Mouse (Mus musculus) embryo, embryonic 10.5 days (tissue): ENCODE measurements around the gene Eomes.

Experiments
- DNase-seq: peaks from one replicate; pipeline ENCODE4 v3.0.0-alpha.2; 2015; ENCODE audit warnings: low spot score

Gene Eomes

DNA sequence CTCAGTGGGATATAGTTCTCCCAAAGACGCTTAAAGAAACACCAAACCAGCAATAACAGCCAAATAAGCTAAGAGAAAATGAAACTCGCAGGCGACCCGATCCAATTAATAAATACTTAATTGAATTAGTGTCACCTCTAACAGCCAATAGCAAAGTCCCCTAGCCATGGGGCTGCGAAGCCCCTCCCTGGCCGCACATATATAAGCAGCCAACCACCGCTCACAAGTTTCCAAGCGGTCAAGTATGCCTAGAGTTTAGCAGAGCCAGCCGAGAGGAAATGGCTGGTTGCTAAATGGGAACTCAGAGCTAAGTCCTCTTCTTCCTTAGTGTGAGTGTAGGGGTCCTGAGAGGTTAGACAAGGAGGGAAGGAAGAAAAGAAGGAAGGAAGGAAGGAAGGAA lies at the start of gene Eomes:
Gene Eomes (plus strand): TSS at position 252 of the 400 bp plus-strand sequence.
- peak; percentile 59 for DNase-seq

- DNase-seq: no peak
These were observed 33.2 kb upstream of the Eomes start for GRCm38 (mm10) chr9:118444809-118445208.

DNA sequence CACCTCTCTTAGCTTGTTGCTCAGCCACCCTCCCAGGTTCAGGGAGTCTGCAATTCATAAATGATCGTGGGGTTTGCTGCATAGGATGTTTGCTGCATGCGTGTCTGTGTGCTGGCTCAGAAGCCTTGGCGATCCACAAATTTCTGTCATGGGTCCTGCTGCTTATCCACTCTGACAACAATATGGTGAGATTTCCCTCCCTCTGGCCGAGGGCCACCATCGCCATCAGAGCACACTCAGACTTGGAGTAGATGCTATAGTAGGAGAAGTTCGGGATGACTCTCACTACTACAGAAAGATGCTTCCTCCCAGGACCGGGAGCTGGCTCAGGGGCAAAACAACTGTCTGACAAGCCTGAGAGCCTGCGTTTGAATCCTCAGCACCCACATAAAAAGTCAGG lies 28.7 kb upstream of the Eomes start:
- no peak for DNase-seq

DNA sequence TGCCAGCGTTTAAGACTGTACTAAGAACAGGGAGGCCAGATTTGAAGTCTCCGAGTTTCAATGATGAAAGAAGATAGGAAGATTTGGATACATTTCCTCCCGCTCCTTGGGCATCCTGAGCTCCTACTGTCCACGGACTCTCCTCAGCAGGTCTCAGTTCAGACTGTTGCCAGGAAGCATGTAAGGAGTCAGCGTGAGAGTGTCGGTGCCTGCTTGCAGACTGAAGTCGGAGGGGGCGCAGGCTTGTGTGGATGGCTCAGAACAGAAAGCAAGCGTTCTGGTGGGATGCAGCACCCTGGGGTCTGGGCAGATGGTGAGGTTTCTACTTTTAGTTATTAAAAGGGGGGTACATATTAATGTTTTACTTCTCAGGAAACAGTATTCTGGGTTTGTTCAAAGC lies 24.6 kb upstream of the Eomes start:
- DNase-seq: no peak

DNA sequence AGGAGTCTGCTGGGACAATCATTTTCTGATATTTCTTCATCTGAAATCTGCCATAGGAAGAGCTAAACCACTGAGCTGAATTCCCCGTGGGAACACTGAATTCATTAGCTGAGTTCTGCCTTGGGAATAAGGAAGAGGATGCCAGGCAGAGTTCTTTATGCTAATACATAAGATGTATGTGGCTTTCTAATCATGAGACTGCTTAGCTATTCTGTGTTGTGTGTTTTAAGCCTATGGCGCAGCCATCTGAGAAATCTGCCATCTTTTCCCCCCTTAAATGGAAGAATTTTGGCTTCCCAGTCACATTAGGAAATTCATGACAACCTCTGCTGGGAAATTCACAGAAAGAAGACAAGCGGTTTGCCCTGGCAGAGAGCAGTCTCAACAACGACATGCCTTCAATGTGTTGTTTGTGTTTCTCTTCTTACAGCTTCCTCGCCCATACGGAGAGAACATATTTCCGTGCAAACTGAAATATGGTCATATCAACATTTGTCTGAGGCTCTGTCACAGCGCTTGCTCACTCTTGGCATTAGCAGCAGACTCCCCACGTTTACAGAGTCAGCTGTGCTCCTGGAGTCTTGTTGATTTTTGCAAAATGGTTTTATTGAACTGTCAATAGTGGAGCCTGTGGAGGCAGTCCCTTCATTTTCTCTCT lies 22.7 kb upstream of the Eomes start:
- DNase-seq: no peak

GRCm38 (mm10) chr9:118456405-118456804 lies 21.6 kb upstream of the Eomes start:
- no peak for DNase-seq

- no peak for DNase-seq
These were observed 20.0 kb upstream of the Eomes start for GRCm38 (mm10) chr9:118458039-118458438.

GRCm38 (mm10) chr9:118464031-118464430 lies 14.0 kb upstream of the Eomes start:
- no peak for DNase-seq

DNA sequence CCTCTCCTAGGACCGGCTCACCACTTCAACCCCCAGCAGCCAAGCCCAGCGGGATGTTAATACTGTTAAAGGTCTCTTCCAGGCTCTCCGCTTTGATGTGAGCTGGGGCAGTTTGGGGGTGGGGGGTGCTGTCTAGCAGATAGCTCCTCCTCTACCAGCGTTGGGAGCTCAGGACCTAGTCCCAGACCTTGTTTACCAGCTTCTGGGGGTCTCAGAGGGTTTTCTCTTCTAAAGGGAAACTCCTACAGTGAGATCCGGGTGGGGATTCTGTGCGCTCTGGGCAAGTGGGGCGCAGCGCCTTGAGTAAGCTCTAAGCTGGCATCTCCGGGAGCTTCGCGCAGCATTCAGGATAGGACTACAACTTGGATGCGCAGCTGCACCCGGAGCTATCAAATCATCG lies 9.7 kb upstream of the Eomes start:
- DNase-seq: no peak

GRCm38 (mm10) chr9:118469272-118469671 lies 8.7 kb upstream of the Eomes start:
- DNase-seq: no peak

DNA sequence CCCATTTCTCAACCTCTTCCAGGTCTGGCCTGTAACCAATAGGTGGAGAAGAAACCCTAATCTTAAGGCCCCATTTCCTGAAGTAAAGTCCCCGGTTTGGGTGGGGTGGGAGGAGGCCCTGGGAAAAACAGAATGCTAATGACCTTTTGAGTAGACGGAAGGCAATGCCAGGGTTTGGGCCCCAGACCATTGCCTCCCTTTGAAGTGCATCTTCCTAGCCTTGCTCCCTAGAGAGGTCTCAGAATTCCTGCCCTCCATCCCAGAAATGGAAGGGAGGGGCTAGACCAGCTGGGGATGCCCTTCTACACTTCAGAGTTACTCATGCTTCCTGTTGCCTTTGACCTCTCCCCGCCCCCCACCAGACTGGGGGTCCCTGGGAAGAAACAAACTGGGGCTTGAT lies 6.7 kb upstream of the Eomes start:
- no peak for DNase-seq

DNA sequence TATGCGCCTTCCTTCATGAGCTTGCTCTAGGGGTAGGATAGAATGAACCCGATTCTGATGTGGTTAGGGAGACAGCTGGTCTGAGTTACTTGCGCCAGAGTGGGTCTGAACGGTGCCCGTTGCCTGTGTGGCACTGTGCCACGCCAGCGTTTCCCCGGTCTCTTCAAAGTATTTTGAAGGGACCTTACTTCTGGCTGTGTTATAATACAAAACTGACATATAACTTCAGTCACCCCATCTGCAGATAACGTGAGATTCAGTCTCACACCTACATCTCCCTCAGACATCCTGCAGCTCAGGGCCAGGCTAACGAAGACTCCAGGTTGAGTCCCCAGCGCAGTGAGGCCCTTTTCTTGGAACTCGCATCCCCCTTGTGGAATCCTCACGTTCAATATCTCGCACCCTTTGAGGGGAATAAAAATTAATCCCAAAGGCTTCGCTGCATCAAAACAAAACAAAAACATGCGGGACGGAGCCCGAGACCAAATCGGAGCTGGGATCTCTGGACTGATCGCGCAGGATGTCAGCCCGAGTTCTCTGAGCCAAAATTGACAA lies 1.7 kb upstream of the Eomes start:
- DNase-seq: peak; percentile 52

DNA sequence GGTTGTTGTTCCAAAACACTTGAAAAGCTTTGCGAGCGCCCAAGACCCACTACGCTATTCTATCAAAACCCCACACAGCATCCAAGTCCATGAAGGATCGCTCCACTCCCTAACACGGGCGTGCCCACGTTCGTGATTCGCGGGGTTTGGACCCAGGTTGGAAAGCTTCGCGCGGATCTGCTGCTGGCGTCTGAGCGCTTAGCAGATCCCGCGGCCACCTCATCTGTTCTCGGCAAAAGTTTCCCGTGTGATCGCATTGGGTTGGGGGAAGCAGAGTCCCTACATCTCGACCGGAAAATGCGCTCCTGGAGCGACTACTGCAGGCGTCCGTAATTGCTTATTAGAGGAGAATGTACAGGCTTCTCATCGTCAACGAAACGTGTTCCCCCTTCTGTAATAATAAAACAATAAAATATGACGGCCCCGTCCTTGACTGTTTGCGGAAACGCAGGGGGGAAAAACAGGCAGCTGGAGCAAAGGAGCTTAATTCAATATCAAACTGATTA lies 1.2 kb upstream of the Eomes start:
- DNase-seq: peak; percentile 63

GRCm38 (mm10) chr9:118477281-118477931 lies 606 bp upstream of the Eomes start:
- peak; percentile 66 for DNase-seq

GRCm38 (mm10) chr9:118478458-118478838 lies 436 bp downstream of the Eomes start:
- peak; percentile 67 for DNase-seq

DNA sequence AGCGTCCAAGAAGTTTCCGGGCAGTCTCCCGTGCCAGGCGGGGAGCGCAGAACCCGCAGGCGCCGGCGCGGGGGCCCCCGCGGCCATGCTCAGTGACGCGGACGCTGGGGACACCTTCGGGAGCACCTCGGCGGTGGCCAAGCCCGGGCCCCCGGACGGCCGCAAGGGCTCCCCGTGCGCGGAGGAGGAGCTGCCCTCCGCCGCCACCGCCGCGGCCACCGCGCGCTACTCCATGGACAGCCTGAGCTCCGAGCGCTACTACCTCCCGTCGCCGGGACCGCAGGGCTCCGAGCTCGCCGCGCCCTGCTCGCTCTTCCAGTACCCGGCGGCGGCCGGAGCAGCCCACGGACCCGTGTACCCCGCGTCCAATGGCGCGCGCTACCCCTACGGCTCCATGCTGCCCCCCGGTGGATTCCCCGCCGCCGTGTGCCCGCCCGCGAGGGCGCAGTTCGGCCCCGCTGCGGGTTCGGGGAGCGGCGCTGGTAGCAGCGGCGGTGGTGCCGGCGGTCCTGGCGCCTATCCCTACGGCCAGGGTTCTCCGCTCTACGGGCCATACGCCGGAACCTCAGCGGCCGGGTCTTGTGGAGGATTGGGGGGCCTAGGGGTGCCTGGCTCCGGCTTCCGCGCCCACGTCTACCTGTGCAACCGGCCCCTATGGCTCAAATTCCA lies 961 bp downstream of the Eomes start:
- peak; percentile 52 for DNase-seq

GRCm38 (mm10) chr9:118479508-118480291 lies 1.7 kb downstream of the Eomes start:
- DNase-seq: peak; percentile 41

- DNase-seq: no peak
These were observed 2.3 kb downstream of the Eomes start for GRCm38 (mm10) chr9:118480292-118480690.

DNA sequence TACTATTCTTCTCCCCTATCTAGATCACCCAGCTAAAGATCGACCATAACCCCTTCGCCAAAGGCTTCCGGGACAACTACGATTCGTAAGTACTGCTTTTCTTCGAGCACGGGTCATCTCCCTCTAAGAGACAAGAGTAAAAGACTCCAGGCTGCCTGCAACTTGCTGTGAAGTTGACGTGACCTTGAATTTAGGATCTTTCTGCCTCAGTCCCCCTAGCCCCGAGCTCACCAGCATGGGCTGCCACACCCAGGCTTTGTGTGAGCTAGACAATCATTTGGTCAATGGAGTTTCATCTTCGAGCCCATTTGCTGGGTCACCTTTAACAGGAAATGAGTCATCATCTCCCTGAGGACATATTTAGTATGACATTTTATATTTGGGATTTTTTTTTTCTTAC lies 4.2 kb downstream of the Eomes start:
- DNase-seq: no peak

GRCm38 (mm10) chr9:118486361-118487095 lies 8.5 kb downstream of the Eomes start:
- peak; percentile 47 for DNase-seq

DNA sequence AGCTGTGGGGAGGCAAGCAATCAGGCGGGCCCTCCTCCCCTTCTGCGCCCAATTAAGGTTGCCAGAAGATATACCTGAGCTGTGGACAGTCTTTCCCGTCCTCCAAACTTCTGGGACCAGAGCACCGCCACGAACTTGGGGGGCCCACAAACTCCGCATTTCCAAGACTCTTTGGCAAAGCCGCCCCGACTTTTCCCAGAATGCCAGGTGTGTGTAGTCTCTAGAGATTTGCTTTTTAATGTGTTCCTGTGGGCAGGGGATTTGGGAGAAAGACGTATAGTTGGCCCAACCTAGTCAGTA lies 9.0 kb downstream of the Eomes start:
- DNase-seq: no peak

GRCm38 (mm10) chr9:118487636-118488035 lies 9.6 kb downstream of the Eomes start:
- DNase-seq: peak; percentile 44
